Mouse (Mus musculus) heart, adult 2 months (tissue): ENCODE data around the gene 9930111J21Rik1.

Experiments
- CTCF ChIP-seq: fragments of 200-600 bp; IDR thresholded peaks from 2 replicates; pipeline ENCODE4 v1.8.1; 2022; ENCODE audit warnings: antibody characterized with exemption, mild to moderate bottlenecking, moderate library complexity
- POLR2A ChIP-seq: fragments of 200-500 bp; IDR thresholded peaks from 2 replicates; pipeline ENCODE4 v1.6.1; 2011; ENCODE audit warnings: mild to moderate bottlenecking, low read depth, low read length, control low read depth; ENCODE audit not compliant: insufficient read depth

DNA sequence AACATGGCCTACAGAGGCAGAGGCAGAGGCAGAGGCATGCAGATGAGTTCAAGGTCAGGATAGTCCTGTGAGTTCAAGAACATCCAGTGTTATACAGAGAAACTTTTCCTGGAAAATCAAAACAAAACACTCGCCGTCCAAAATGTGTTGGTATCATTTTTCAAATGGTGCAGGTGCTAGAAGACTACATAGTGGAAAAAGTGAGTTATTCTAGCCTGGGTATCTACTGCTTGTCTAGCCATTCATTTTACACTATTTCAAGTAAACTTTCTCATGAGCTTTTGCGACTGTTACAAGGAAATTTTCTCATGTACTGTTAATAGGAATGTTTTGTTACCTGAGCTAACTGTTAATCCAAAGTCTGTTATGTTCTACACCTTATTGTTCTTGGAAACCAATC is 60.8 kb downstream of the 9930111J21Rik1 start:
- TF ChIP-seq CTCF: no peak
- TF ChIP-seq POLR2A: no peak
